Mouse (Mus musculus) heart, postnatal 0 days (tissue): ENCODE results near the gene Rab21.

Experiments
- CTCF ChIP-seq: IDR thresholded peaks from 2 replicates; pipeline ENCODE4 v1.5.1; 2016; ENCODE audit warnings: antibody characterized with exemption, control low read depth, low read depth
- EP300 ChIP-seq: IDR thresholded peaks from 2 replicates; pipeline ENCODE4 v1.6.1; 2016; ENCODE audit warnings: antibody characterized with exemption, low read depth

DNA sequence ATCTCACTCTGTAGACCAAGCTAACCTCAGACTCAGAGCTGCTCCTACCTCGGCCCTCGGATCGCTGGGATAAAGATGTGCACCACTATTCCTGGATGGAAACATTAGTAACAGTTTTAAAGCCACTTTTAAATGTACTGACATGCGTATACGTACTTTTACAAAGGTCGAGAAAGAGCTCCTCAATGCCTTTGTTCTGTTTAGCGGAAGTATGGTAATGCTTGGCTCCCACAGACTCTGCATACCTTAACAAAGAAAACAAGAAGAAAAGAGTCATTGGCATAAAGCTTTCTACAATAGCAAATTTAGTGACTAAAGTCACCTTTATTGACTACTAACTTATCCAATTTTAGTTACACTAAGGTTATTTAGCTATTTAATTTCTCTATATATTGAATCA is 20.7 kb downstream of the Rab21 start:
- no peak for TF ChIP-seq CTCF
- no peak for TF ChIP-seq EP300
